Mouse (Mus musculus) ES-E14 (cell line): ENCODE measurements at regions not wholly inside any gene's neighbourhood (a gene's known extent, or its start where the extent isn't known, plus 50 kb on each side); places are given as distances from the start of the nearest gene placed in this dataset.

Experiments
- MAFK ChIP-seq: IDR thresholded peaks from 2 replicates; pipeline ENCODE4 v1.6.1; 2014; ENCODE audit warnings: mild to moderate bottlenecking, low read depth, low read length, inconsistent platforms; ENCODE audit not compliant: insufficient read depth
- ZC3H11A ChIP-seq: IDR thresholded peaks from 2 replicates; pipeline ENCODE4 v1.6.1; 2012; ENCODE audit warnings: low read depth, mild to moderate bottlenecking, inconsistent platforms, low read length, borderline replicate concordance
- ZNF384 ChIP-seq: IDR thresholded peaks from 2 replicates; pipeline ENCODE4 v1.6.1; 2012; ENCODE audit warnings: low read depth, low read length, inconsistent platforms

DNA sequence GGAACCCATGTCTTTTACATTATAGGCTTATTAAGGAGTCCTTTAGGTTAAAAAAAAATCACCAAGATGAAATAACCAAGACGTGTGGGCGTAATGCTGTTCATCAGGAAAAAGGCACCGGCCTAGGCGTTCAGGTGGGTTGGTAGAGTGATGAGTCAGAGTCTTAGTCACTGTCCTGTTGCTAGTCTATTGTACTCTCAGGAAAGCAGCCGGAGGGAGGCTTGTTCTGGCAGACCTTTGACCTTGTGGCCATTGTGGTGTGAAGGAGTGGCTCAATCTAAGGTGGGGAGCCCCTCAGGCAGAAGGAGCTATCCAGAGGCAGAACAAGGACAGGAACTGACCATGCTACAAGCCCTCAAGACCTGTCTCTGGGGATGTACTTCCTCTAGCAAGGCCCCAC, 686.8 kb downstream of the Egfem1 start:
- TF ChIP-seq MAFK (peak; percentile 70; the same call in 1 of the 2 replicates), ZNF384 (no peak), ZC3H11A (no peak)
